Mouse (Mus musculus): Measurements from ENCODE around the gene Tnip1. TPM values are rescaled to one million over a fixed set of nuclear protein-coding genes. Genes with fewer than 3 reads are reported as not detected.

Gene Tnip1
- total RNA-seq, 1 experiment from 2014 or later, result 20.2 TPM

DNA sequence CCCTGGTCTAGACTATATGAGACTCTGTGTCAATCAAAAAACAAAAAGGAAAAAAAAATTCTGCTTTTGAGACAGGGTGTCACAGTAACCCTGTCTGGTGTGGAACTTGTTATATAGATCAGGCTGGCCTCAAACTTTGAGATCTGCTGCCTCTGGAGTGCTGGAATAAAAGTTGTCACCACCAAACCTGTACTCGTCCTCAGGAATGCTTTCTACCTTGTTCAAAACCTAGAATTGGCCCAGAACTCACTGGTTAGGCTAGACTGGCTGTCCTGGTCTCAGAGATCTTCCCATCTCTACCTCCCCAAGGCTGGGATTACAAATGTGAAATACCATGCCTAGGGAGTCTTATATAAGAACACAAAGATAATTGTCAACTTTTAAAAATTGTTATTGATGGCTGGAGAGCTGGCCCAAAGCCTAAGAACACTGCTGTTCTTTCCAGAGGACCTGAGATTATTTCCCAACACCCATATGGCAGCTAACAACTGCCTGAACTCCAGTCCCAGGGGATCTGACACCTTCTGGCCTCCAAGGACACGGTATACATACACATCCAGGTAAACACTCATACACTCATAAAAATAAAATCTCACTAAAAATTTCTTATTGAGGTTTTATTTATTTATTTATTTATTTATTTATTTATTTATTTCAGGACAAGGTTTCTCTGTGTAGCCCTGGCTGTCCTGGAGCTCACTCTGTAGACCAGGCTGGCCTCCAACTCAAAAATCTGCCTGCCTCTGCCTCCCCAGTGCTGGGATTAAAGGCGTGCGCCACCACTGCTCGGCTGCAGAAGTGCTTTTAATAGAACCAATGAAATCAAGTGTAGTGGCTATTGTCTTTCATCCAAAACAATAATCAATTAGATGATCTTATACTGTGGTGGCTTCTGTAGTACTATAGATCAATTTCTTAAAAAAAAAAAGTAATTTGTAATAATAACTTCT, 101.0 kb downstream of the Tnip1 start:
- ATAC-seq (replicated peaks; ENCODE audit: low read depth, poor library complexity, severe bottlenecking), result no peak

Other genes with a start within 250 kb of the Tnip1 start
- gene Cdc42se2, start 175.2 kb downstream of the Tnip1 start, total RNA-seq (2017), result 62.1 and 70.1 TPM in 2 replicates
- gene Lyrm7, start 102.0 kb downstream of the Tnip1 start, total RNA-seq (2017), result 0.63 and 16.5 TPM in 2 replicates
- 473 and 553 TPM in 2 replicates for gene Hint1, start 96.5 kb downstream of the Tnip1 start, total RNA-seq (2017)
- gene Gpx3, start 60.5 kb downstream of the Tnip1 start, total RNA-seq (2017), result 0.23 and 0.29 TPM in 2 replicates
- 46.0 and 55.3 TPM in 2 replicates for gene Anxa6, start 70.5 kb upstream of the Tnip1 start, total RNA-seq (2017)
- 24.3 and 26.6 TPM in 2 replicates for gene Ccdc69, start 115.2 kb upstream of the Tnip1 start, total RNA-seq (2017)
- 71.7 and 72.2 TPM in 2 replicates for gene Gm2a, start 135.2 kb upstream of the Tnip1 start, total RNA-seq (2017)
- gene Slc36a3, start 188.8 kb upstream of the Tnip1 start, total RNA-seq (2017), result not detected in 2 replicates
- gene Slc36a2, start 222.2 kb upstream of the Tnip1 start, total RNA-seq (2017), result 0.14 TPM in 1 of 2 replicates, not detected in the other
- 5.6 and 6.1 TPM in 2 replicates for gene Slc36a1, start 241.4 kb upstream of the Tnip1 start, total RNA-seq (2017)